Comparison of ENCODE assay signal across 8 mouse cellular contexts in genomic region chr3:51365517-51365882, GRCm38 (mm10). TPM values are rescaled to one million over a fixed set of nuclear protein-coding genes. Genes with fewer than 3 reads are reported as not detected.
DNase-seq lines count a peak whose midpoint lies in the region; ATAC-seq and TF ChIP-seq lines count a peak whose summit lies in the region.

No protein-coding gene starts in this region.

- CTCF ChIA-PET in Patski (lab: Charles Lee) = interaction anchor here (0.6 to 4.3 kb wide), 19 partner anchors 10 to 136 kb away, joined by 3 to 33 read pairs (median 8); partner anchors contain the start of gene Ndufc1

- peak; percentile 53 for TF ChIP-seq CTCF in Patski (IDR thresholded peaks at IDR 0.05)
- TF ChIP-seq CTCF in cerebellum, adult 2 months (IDR thresholded peaks at IDR 0.05; ENCODE audit: borderline replicate concordance, insufficient read depth, low read depth, low read length) = no peak

- H3K4me2 ChIP-seq in heart, embryonic 14.5 days (ENCODE audit: low read length) = peak overlapping the region; percentile 71
- peak overlapping the region; percentile 67 for H3K4me2 ChIP-seq in hindbrain, embryonic 12.5 days (replicated peaks)

- TF ChIP-seq POLR2A in cerebellum, adult 2 months (IDR thresholded peaks at IDR 0.05; ENCODE audit: borderline replicate concordance, insufficient read depth, low read length) = no peak

- no peak for ATAC-seq in heart, embryonic 14.5 days (ENCODE audit: insufficient number of reproducible peaks, insufficient read depth, low FRiP score, low read depth)
- ATAC-seq in Patski = peak; percentile 64
- no peak; the same call in 1 of the 2 replicates for ATAC-seq in hindbrain, embryonic 12.5 days (ENCODE audit: low FRiP score)

- no peaks in the 10 kb centered on the region for H3K36me3 ChIP-seq in heart, embryonic 14.5 days (ENCODE audit: control insufficient read depth, insufficient read depth, low read length)
- no peaks in the 10 kb centered on the region for H3K36me3 ChIP-seq in hindbrain, embryonic 12.5 days
- H3K36me3 ChIP-seq in midbrain, embryonic 10.5 days = no peaks in the 10 kb centered on the region

- H3K4me1 ChIP-seq in heart, embryonic 14.5 days (ENCODE audit: control insufficient read depth in 2 of 2, insufficient read depth in 2 of 2, low read length in 2 of 2) = peaks cover 6 to 9% of the 10 kb centered on the region in 2 experiments
- H3K4me1 ChIP-seq in hindbrain, embryonic 12.5 days = peaks cover 7% of the 10 kb centered on the region
- peaks cover 16% of the 10 kb centered on the region for H3K4me1 ChIP-seq in midbrain, embryonic 10.5 days
- no peaks in the 10 kb centered on the region; the same call in 1 of the 2 replicates for H3K4me1 ChIP-seq in cerebellum, adult 2 months (ENCODE audit: control insufficient read depth, insufficient read depth, low read length)

- no peaks in the 10 kb centered on the region for H3K9me3 ChIP-seq in heart, embryonic 14.5 days (ENCODE audit: control insufficient read depth, low read length)
- H3K9me3 ChIP-seq in hindbrain, embryonic 12.5 days (replicated peaks) = no peaks in the 10 kb centered on the region
- H3K9me3 ChIP-seq in midbrain, embryonic 10.5 days (replicated peaks) = no peaks in the 10 kb centered on the region

- POLR2A ChIA-PET in Patski (lab: Charles Lee) = interaction anchor here (0.9 to 1.4 kb wide), 3 partner anchors 31 to 69 kb away, joined by 3 read pairs; no protein-coding TSS in a partner anchor

- DNase-seq in heart, adult 8-10 months (ENCODE audit: low spot score) = no peak
- DNase-seq in Patski (ENCODE audit: low read depth, low spot score) = no peak
- DNase-seq in midbrain, embryonic 10.5 days (ENCODE audit: low spot score) = no peak
- DNase-seq in right cerebral cortex, postnatal 4 days = no peak
- DNase-seq in cerebellum, adult 2 months = no peak
- DNase-seq in left cerebral cortex, postnatal 4 days = no peak

- peak overlapping the region; percentile 21 for H3K9ac ChIP-seq in heart, embryonic 14.5 days (ENCODE audit: low read length)
- H3K9ac ChIP-seq in hindbrain, embryonic 12.5 days = no peak overlapping the region

- WGBS in heart, embryonic 14.5 days = 3% methylated on average over 3 of the region's 3 CpGs
- WGBS in hindbrain, embryonic 12.5 days = 11% methylated on average over 3 of the region's 3 CpGs
- 16% methylated on average over 3 of the region's 3 CpGs for WGBS in midbrain, embryonic 10.5 days
- WGBS in cerebellum, adult 2 months = 0% methylated on average over 3 of the region's 3 CpGs

- no peaks in the 10 kb centered on the region for H3K27me3 ChIP-seq in heart, embryonic 14.5 days (ENCODE audit: control insufficient read depth, insufficient read depth, low read length)
- no peaks in the 10 kb centered on the region for H3K27me3 ChIP-seq in Patski
- H3K27me3 ChIP-seq in hindbrain, embryonic 12.5 days = peaks cover 19% of the 10 kb centered on the region
- H3K27me3 ChIP-seq in midbrain, embryonic 10.5 days (ENCODE audit: low read depth, poor library complexity, severe bottlenecking) = peaks cover 46% of the 10 kb centered on the region
- no peaks in the 10 kb centered on the region for H3K27me3 ChIP-seq in cerebellum, adult 2 months (ENCODE audit: control insufficient read depth, insufficient read depth, low read length)

- H3K27ac ChIP-seq in heart, embryonic 14.5 days (replicated peaks in 1 of 2; ENCODE audit: control insufficient read depth in 1 of 2, insufficient read depth in 1 of 2, low read depth in 2 of 2, low read length in 2 of 2) = no peak overlapping the region
- no peak overlapping the region for H3K27ac ChIP-seq in hindbrain, embryonic 12.5 days
- H3K27ac ChIP-seq in midbrain, embryonic 10.5 days (replicated peaks) = no peak overlapping the region
- H3K27ac ChIP-seq in cerebellum, adult 2 months (ENCODE audit: insufficient read depth, low read length) = no peak overlapping the region

- H3K4me3 ChIP-seq in heart, embryonic 14.5 days (ENCODE audit: control insufficient read depth in 1 of 2, insufficient read depth in 1 of 2, low read depth in 1 of 2, low read length in 2 of 2) = peak overlapping the region in 1 of 2 experiments; percentile 38; a peak in 2 of 4 replicates
- H3K4me3 ChIP-seq in hindbrain, embryonic 12.5 days = peak overlapping the region; percentile 36; the same call in 1 of the 2 replicates
- H3K4me3 ChIP-seq in midbrain, embryonic 10.5 days = peak overlapping the region; percentile 53
- no peak overlapping the region for H3K4me3 ChIP-seq in cerebellum, adult 2 months (replicated peaks; ENCODE audit: insufficient read depth, low read depth, low read length)

- in situ Hi-C loops in Patski (cut with MboI; ENCODE audit: low pct_unique_long_range_greater_than_20kb) = loop anchor here (5.0 kb wide), 1 partner anchor 78 kb away; no protein-coding TSS in a partner anchor

- intact Hi-C loops in left cerebral cortex, postnatal 4 days (cut with DNase I) = no loop called here

RNA-seq across cellular contexts. Expression of gene Elf2, which starts 25.0 kb away (rescaled TPM):
- polyA plus RNA-seq in heart, embryonic 14.5 days (2014; fragmentation: Nextera tagmentation; extraction: Ambion mirVana) = 60.7 and 62.8 TPM in 2 replicates
- total RNA-seq in heart, adult 8-10 months (2022) = 10 to 100 TPM; 40.6 to 52.9 (median 50.9) TPM
- 69.6 TPM for polyA plus RNA-seq in Patski (2021)
- polyA plus RNA-seq in hindbrain, embryonic 12.5 days (2016; fragmentation: Nextera tagmentation; extraction: Ambion mirVana) = 41.4 and 46.7 TPM in 2 replicates
- polyA plus RNA-seq in midbrain, embryonic 10.5 days (2016; fragmentation: Nextera tagmentation; extraction: Ambion mirVana) = 37.9 and 40.5 TPM in 2 replicates
- polyA plus RNA-seq in cerebellum, adult 2 months (2012; rRNA removed) = 38.8 and 39.1 TPM in 2 replicates
- total RNA-seq in left cerebral cortex, postnatal 4 days (2021) = 10 to 100 TPM; 37.1 to 42.6 TPM

RNA-seq across cellular contexts. Expression of gene Mgarp, which starts 31.0 kb away (rescaled TPM):
- polyA plus RNA-seq in heart, embryonic 14.5 days (2014; fragmentation: Nextera tagmentation; extraction: Ambion mirVana) = 7.7 and 8.6 TPM in 2 replicates
- under 1 TPM; 0.22 to 0.37 (median 0.26) TPM for total RNA-seq in heart, adult 8-10 months (2022)
- polyA plus RNA-seq in Patski (2021) = 0.85 TPM
- polyA plus RNA-seq in hindbrain, embryonic 12.5 days (2016; fragmentation: Nextera tagmentation; extraction: Ambion mirVana) = 5.0 and 5.3 TPM in 2 replicates
- 35.9 and 39.2 TPM in 2 replicates for polyA plus RNA-seq in midbrain, embryonic 10.5 days (2016; fragmentation: Nextera tagmentation; extraction: Ambion mirVana)
- polyA plus RNA-seq in cerebellum, adult 2 months (2012; rRNA removed) = 1.6 and 2.0 TPM in 2 replicates
- total RNA-seq in left cerebral cortex, postnatal 4 days (2021) = not detected

RNA-seq across cellular contexts. Expression of gene Ndufc1, which starts 43.3 kb away (rescaled TPM):
- 1,752 and 1,832 TPM in 2 replicates for polyA plus RNA-seq in heart, embryonic 14.5 days (2014; fragmentation: Nextera tagmentation; extraction: Ambion mirVana)
- total RNA-seq in heart, adult 8-10 months (2022) = 1,000 to 10,000 TPM; 1,660 to 1,731 (median 1,722) TPM
- polyA plus RNA-seq in Patski (2021) = 652 TPM
- 692 and 752 TPM in 2 replicates for polyA plus RNA-seq in hindbrain, embryonic 12.5 days (2016; fragmentation: Nextera tagmentation; extraction: Ambion mirVana)
- 688 and 718 TPM in 2 replicates for polyA plus RNA-seq in midbrain, embryonic 10.5 days (2016; fragmentation: Nextera tagmentation; extraction: Ambion mirVana)
- 538 and 547 TPM in 2 replicates for polyA plus RNA-seq in cerebellum, adult 2 months (2012; rRNA removed)
- total RNA-seq in left cerebral cortex, postnatal 4 days (2021) = 100 to 1,000 TPM; 211 to 236 TPM

RNA-seq across cellular contexts. Expression of gene Naa15, which starts 49.4 kb away (rescaled TPM):
- polyA plus RNA-seq in heart, embryonic 14.5 days (2014; fragmentation: Nextera tagmentation; extraction: Ambion mirVana) = 28.9 and 30.7 TPM in 2 replicates
- 10 to 100 TPM; 44.6 to 56.5 (median 48.1) TPM for total RNA-seq in heart, adult 8-10 months (2022)
- polyA plus RNA-seq in Patski (2021) = 65.0 TPM
- polyA plus RNA-seq in hindbrain, embryonic 12.5 days (2016; fragmentation: Nextera tagmentation; extraction: Ambion mirVana) = 68.1 and 69.0 TPM in 2 replicates
- 58.8 and 63.4 TPM in 2 replicates for polyA plus RNA-seq in midbrain, embryonic 10.5 days (2016; fragmentation: Nextera tagmentation; extraction: Ambion mirVana)
- polyA plus RNA-seq in cerebellum, adult 2 months (2012; rRNA removed) = 22.6 and 22.9 TPM in 2 replicates
- 10 to 100 TPM; 72.5 to 75.8 TPM for total RNA-seq in left cerebral cortex, postnatal 4 days (2021)
